Mouse (Mus musculus) CD4-positive helper T cell, adult 2 months (primary cell): ENCODE measurements around the gene Ubxn10.

Experiments used
- DNase-seq: peaks from one replicate; pipeline ENCODE4 v3.0.0-alpha.2; 2012; ENCODE audit warnings: low read depth, missing footprints, low spot score

The Ubxn10 gene

DNA sequence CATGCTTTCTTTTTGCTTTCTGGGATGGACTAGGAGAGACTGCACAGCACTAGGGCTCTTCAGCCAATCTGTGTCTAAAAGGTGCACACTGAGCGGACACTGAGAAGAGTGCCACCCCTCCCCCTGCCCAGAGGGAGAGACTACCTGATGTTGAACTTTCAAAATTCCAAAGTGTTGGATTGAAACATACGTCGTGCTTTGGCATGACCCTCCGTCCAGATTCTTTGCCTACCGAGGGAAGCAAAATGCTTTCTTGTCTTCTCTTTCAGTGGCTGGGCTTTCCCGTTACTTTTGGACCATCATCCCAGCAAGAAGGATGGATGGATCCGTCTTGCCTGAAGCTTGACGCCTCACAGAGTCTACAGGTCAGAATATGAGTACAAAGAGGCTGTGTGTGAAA is 35.9 kb downstream of the Ubxn10 start:
- no peak for DNase-seq

GRCm38 (mm10) chr4:138700184-138700982 is 36.6 kb downstream of the Ubxn10 start:
- DNase-seq = peak; percentile 51

DNA sequence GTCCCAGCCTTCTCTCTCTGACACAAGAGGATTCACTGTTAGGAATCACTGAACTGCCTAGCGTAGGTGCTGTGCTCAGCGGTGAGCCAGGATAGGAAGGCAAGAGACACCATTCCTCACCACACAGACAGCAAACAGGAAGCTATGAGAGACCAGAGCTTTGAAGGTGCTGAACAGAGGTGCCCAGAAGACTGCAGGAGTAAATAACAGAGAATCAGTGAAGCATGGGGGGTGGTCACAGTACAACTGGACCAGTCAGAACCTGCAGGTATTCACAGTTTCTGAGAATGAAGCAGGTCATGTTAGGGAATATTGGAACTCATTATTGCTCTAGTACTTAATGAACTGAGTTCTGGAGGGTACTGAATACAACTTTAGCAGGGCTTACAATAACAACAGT is 38.7 kb downstream of the Ubxn10 start:
- no peak for DNase-seq

DNA sequence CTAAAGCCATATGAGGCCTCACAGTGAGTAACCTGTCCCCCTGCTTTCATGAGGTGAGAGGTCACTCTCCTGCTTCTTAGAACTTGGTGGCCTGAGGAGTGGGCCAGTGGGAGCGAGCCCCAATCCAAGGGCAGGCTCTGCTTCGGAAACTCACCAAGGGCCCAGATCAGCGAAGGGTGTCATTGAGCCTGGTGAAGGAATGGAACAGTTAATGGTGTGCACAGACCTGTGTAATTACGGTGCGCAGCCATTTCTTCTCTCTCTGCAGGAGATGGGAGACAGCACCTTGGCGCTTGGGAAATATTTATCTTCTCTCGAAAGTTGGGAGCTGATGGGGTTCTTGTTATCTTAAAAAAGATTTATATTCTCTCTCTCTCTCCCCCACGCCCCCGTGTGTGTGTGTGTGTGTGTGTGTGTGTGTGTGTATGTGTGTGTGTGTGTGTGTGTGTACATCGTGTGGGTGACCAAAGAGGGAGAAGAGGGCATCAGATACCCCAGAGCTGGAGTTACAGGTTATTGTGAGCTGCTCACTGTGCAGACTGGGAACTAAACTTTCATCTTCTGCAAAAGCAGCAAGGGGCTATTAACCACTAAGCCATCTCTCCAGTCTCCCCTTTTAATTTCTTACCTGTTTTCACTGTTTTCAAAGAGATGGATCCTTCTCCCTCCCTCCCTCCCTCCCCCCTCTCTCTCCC is 39.7 kb downstream of the Ubxn10 start:
- no peak for DNase-seq

DNA sequence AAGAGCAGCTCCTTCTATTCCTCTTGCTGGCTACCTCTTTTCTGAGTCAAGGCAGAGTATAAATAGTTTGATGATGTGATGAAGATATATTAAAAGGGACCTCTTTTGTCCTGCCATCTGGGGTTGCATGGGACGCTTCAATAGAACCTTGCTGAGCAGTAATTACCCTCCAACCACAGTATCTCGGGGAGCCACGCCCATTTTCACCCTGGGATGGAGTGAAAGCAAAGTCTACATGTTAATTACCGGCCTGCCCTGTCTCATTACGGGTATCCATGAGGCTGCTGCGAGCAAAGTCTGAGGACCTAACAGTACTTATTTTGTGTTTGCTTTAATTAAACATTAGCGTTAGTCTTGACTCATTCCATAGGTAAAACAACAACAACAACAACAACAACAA is 40.2 kb downstream of the Ubxn10 start:
- DNase-seq = no peak

DNA sequence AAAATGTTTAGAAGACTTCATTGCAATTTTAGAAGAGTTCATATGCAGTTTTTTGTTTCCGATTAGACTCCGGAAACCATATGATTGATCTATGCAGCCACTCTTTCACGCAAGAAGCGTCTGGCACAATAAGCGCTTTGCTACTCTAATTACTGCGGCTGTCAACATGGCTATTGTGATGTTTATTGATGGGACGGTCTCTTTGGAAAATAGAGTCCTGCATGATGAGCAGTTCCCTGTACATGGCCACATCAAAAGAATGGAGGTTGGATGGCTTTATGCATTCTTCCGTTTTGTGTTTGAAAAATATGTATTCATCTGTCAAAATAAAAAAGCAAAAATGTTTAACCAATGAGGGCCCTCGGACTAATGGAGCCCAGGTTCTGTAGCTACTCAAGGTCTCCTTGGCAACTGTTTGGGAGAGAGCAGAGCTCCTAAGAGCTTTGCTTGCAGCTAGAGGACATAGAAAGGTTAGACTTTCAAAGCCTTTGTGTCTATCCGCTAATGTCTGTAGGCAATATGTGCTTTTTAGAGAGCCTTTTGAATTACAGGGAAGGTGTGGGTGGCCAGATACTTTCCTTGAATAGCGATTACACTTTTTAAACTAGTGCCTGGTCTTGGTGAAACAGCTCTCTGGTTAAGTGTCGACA is 43.8 kb downstream of the Ubxn10 start:
- no peak for DNase-seq

GRCm38 (mm10) chr4:138691443-138692181 is 45.4 kb downstream of the Ubxn10 start:
- no peak for DNase-seq

- no peak for DNase-seq
Measured at GRCm38 (mm10) chr4:138690561-138690960, 46.4 kb downstream of the Ubxn10 start.

DNA sequence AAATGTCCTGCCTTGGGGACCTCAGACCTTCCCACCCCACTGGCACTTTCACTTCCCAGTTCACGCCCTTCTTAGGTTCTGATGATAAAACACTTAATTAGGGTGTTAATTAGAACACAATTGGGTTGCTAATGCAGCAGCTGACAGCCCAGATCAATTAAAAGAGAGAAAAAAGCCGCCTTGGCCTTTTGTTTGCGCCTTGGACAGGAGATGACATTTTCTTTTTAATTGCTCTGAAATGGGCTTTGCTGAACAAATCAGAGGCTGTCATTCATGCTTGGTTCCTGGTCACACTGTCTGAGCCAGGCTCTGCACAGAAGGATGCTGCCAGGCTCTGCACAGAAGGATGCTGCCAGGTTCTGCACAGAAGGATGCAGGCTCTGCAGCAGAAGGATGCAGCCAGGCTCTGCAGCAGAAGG is 47.9 kb downstream of the Ubxn10 start:
- DNase-seq = no peak

DNA sequence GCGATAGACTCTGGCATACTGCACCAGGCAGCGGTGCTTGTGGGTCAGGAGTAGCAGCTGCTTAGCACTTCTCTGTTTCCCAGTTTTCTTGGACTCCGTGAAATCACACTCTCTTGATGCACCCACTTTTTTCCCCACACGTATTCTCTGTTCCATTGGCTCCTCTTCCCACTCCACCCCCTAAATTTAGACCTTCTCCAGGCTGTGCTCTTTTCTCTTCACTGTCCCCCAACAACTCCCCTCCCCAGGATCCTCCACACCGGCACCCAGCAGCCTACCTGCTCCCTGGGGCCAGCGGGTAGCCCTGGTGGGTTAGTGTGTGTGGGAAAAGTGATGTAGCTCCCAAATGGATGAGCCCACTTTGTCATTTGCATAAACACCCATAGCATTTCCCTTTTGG is 51.2 kb downstream of the Ubxn10 start:
- no peak for DNase-seq

DNA sequence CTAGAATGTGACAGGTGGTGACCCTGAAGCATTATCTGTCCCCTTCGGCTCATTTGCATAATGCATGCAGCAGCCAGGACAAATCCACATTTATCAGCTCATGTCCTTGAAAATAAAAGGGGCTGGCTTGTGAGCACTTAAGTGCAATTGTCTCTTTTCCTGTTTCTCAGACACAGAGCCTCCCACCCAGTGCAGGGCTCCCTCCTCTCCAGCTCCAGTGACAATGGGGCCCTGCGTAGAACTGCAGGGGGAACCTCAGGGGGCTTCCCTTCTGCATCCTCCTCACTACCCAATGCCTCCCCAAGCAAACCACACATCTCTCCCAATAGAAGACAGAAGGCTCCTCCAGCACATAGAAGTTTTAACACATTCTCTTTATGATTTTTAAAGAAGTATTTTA is 54.2 kb downstream of the Ubxn10 start:
- no peak for DNase-seq

- DNase-seq = no peak
Measured at GRCm38 (mm10) chr4:138680124-138680523, 56.8 kb downstream of the Ubxn10 start.

DNA sequence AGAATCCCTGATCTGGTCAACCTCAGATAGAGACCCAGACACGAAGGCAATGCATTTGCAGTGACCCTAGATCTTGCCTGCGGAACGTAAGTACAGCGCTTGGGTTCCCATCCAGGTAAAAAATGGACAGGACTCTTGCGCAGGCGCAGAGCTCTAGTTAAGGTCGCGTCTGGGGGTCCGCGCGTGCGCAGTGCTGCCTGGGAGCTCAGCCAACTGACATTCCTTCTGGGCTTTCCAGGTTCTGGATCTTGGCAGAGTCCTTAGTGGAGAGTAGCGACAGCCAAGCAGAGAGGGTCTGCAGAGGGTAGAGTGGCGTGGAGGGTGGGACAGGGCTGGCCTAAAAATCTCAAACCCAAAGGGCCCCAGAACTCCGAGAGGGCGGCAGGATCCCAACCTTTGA is 59.4 kb downstream of the Ubxn10 start:
- DNase-seq = no peak

DNA sequence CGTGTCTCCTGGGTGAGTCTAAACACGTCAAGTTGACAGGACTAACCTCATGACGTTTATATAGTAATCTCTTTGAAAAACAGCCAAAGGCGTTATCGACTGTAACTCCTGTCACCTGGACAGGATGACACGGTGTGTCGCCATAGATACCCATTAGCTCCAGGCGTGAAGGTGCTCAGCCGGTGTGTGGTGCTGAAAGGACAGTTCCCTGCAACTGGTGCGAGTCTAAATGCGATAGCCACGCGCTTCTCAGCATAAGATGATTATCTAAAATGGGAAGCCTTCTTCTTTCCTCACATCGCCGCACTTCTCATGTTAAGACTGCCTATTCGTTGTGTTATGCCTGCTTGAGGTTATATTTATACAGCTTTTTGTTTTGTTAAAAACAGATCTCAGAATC is 60.5 kb downstream of the Ubxn10 start:
- DNase-seq = no peak

- no peak for DNase-seq
Measured at GRCm38 (mm10) chr4:138672160-138672559, 64.8 kb downstream of the Ubxn10 start.

- DNase-seq = no peak
Measured at GRCm38 (mm10) chr4:138670093-138670889, 66.7 kb downstream of the Ubxn10 start.

- no peak for DNase-seq
Measured at GRCm38 (mm10) chr4:138666521-138666920, 70.4 kb downstream of the Ubxn10 start.

DNA sequence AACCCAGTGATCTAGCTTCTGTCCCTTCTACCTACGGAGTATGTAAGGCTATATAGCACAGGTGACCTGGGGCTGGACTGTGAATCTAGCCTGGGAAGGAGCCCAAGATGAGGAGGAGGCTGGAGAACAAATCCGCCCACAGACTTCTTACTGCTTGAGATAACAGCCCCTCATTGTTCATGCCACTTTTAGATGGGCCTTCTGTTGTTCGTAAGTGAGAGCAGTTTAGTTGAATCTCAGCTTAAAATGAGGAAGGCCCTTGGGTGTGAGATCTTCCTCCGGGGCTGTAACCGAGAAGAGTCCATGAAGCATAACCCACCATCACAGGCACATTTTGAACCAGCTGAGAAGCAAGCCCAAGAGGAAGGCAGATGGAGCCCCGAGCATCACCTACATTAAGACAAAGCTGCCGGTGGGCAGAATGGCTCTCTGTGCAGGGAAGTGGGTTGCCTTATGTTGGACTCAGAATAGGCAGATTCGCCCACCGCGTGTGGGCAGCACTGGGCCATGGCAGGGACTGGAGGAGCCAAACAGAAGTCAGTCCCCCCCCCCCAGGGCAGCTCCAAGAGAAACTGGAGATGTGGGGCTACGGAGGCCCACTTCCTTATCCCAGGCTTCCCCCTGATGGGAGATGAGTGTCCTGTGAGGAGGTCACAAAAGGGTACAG is 76.9 kb downstream of the Ubxn10 start:
- no peak for DNase-seq
